Mouse (Mus musculus) MEL (cell line): ENCODE data around the gene Myl7. TPM values are rescaled to one million over a fixed set of nuclear protein-coding genes. Genes with fewer than 3 reads are reported as not detected.

Source experiments
- DNase-seq: peaks from one replicate; pipeline ENCODE4 v3.0.0; 2011; ENCODE audit warnings: low read depth, low spot score
- H3K27ac ChIP-seq: 2 replicates; pipeline ENCODE4 v1.5.1; 2012; ENCODE audit warnings: low read depth, mild to moderate bottlenecking, control low read depth, low read length, moderate library complexity; ENCODE audit not compliant: control insufficient read depth
- H3K27me3 ChIP-seq, 2 experiments: fragments of 150-350 bp in 1 of 2; sonication (generic) in 1 of 2; 2 replicates each; pipeline ENCODE4 v1.6.1; 2012; ENCODE audit warnings: low read length in 2 of 2, mild to moderate bottlenecking in 2 of 2, improper control_type of control experiment in 1 of 2, moderate library complexity in 1 of 2; ENCODE audit not compliant: insufficient read depth in 2 of 2, control insufficient read depth in 1 of 2
- H3K36me3 ChIP-seq, 2 experiments: 2 replicates each; pipeline ENCODE4 v1.6.1; 2012 to 2014; ENCODE audit warnings: low read length in 2 of 2, improper control_type of control experiment in 1 of 2, inconsistent platforms in 1 of 2, mild to moderate bottlenecking in 1 of 2; ENCODE audit not compliant: insufficient read depth in 2 of 2, control insufficient read depth in 1 of 2
- H3K4me1 ChIP-seq, 2 experiments: fragments of 150-350 bp in 1 of 2; sonication (generic) in 1 of 2; 2 replicates each; pipeline ENCODE4 v1.6.1; 2012; ENCODE audit warnings: low read length in 2 of 2, improper control_type of control experiment in 1 of 2, mild to moderate bottlenecking in 1 of 2; ENCODE audit not compliant: insufficient read depth in 2 of 2, control insufficient read depth in 1 of 2
- H3K4me3 ChIP-seq, 2 experiments: fragments of 150-350 bp in 1 of 2; sonication (generic) in 1 of 2; 2 replicates each; pipeline ENCODE4 v1.5.1; 2012; ENCODE audit warnings: low read depth in 2 of 2, low read length in 2 of 2, mild to moderate bottlenecking in 2 of 2, moderate library complexity in 2 of 2, control low read depth in 1 of 2, improper control_type of control experiment in 1 of 2; ENCODE audit not compliant: control insufficient read depth in 1 of 2, insufficient read depth in 1 of 2
- H3K79me2 ChIP-seq: 2 replicates; pipeline ENCODE4 v1.6.1; 2012; ENCODE audit warnings: mild to moderate bottlenecking, low read length, moderate library complexity; ENCODE audit not compliant: control insufficient read depth, poor library complexity, insufficient read depth
- H3K9ac ChIP-seq: 2 replicates; pipeline ENCODE4 v1.6.1; 2012; ENCODE audit warnings: low read depth, mild to moderate bottlenecking, control low read depth, low read length, moderate library complexity; ENCODE audit not compliant: control insufficient read depth, poor library complexity, severe bottlenecking
- H3K9me3 ChIP-seq: fragments of 150-350 bp; sonication (generic); replicated peaks from 2 replicates; pipeline ENCODE4 v1.6.1; 2012; ENCODE audit warnings: mild to moderate bottlenecking, low read length, improper control_type of control experiment, moderate library complexity; ENCODE audit not compliant: insufficient read depth
- BHLHE40 ChIP-seq: IDR thresholded peaks from 2 replicates; pipeline ENCODE4 v1.6.1; 2012; ENCODE audit warnings: low read depth, mild to moderate bottlenecking, inconsistent platforms, low read length, improper control_type of control experiment, borderline replicate concordance
- CHD1 ChIP-seq: IDR thresholded peaks from 2 replicates; pipeline ENCODE4 v1.6.1; 2012; ENCODE audit warnings: low read depth, mild to moderate bottlenecking, inconsistent platforms, low read length, improper control_type of control experiment
- CHD2 ChIP-seq: IDR thresholded peaks from 2 replicates; pipeline ENCODE4 v1.6.1; 2011; ENCODE audit warnings: low read length, improper control_type of control experiment
- E2F4 ChIP-seq: IDR thresholded peaks from 2 replicates; pipeline ENCODE4 v1.6.1; 2011; ENCODE audit warnings: low read depth, low read length, improper control_type of control experiment, borderline replicate concordance
- EP300 ChIP-seq, 2 experiments: IDR thresholded peaks; 2 replicates each; pipeline ENCODE4 v1.6.1; 2011; ENCODE audit warnings: improper control_type of control experiment in 2 of 2, low read length in 2 of 2, low read depth in 1 of 2, mild to moderate bottlenecking in 1 of 2
- ETS1 ChIP-seq: IDR thresholded peaks from 2 replicates; pipeline ENCODE4 v1.6.1; 2012; ENCODE audit warnings: low read depth, mild to moderate bottlenecking, inconsistent platforms, low read length, improper control_type of control experiment, moderate library complexity
- MAFK ChIP-seq: IDR thresholded peaks from 2 replicates; pipeline ENCODE4 v1.6.1; 2011; ENCODE audit warnings: low read depth, mild to moderate bottlenecking, low read length, improper control_type of control experiment, borderline replicate concordance
- MEF2A ChIP-seq: IDR thresholded peaks from 2 replicates; pipeline ENCODE4 v1.6.1; 2014; ENCODE audit warnings: low read depth, mild to moderate bottlenecking, inconsistent platforms, low read length, improper control_type of control experiment; ENCODE audit not compliant: poor library complexity, insufficient replicate concordance, severe bottlenecking; ENCODE audit errors: extremely low read depth
- MYC ChIP-seq: IDR thresholded peaks from 2 replicates; pipeline ENCODE4 v1.6.1; 2011; ENCODE audit warnings: low read depth, mild to moderate bottlenecking, low read length, improper control_type of control experiment, moderate library complexity
- NELFE ChIP-seq: IDR thresholded peaks from 2 replicates; pipeline ENCODE4 v1.6.1; 2011; ENCODE audit warnings: low read depth, low read length, improper control_type of control experiment
- POLR2A ChIP-seq, 2 experiments: IDR thresholded peaks; 2 replicates each; pipeline ENCODE4 v1.6.1; 2011 to 2012; ENCODE audit warnings: low read length in 2 of 2, mild to moderate bottlenecking in 2 of 2, control low read depth in 1 of 2, improper control_type of control experiment in 1 of 2, low read depth in 1 of 2, moderate library complexity in 1 of 2; ENCODE audit not compliant: control insufficient read depth in 1 of 2, insufficient read depth in 1 of 2, poor library complexity in 1 of 2
- POLR2AphosphoS2 ChIP-seq: IDR thresholded peaks from 2 replicates; pipeline ENCODE4 v1.6.1; 2011; ENCODE audit warnings: low read length, improper control_type of control experiment
- POLR2AphosphoS5 ChIP-seq: IDR thresholded peaks from 2 replicates; pipeline ENCODE4 v1.6.1; 2012; ENCODE audit warnings: low read depth, borderline replicate concordance, mild to moderate bottlenecking, inconsistent platforms, low read length, moderate library complexity, mixed read lengths
- RAD21 ChIP-seq: IDR thresholded peaks from 2 replicates; pipeline ENCODE4 v1.6.1; 2011; ENCODE audit warnings: mild to moderate bottlenecking, low read depth, low read length, improper control_type of control experiment
- RCOR1 ChIP-seq: IDR thresholded peaks from 2 replicates; pipeline ENCODE4 v1.6.1; 2012; ENCODE audit warnings: low read depth, mild to moderate bottlenecking, inconsistent platforms, low read length, improper control_type of control experiment
- TAL1 ChIP-seq: IDR thresholded peaks from 2 replicates; pipeline ENCODE4 v1.6.1; 2012; ENCODE audit warnings: mild to moderate bottlenecking, inconsistent platforms, low read length, moderate library complexity, mixed read lengths
- TBP ChIP-seq: IDR thresholded peaks from 2 replicates; pipeline ENCODE4 v1.8.0; 2011; ENCODE audit warnings: low read depth, low read length, improper control_type of control experiment
- USF1 ChIP-seq: IDR thresholded peaks from 2 replicates; pipeline ENCODE4 v1.6.1; 2014; ENCODE audit warnings: low read depth, mild to moderate bottlenecking, inconsistent platforms, low read length, improper control_type of control experiment, moderate library complexity
- ZNF384 ChIP-seq: IDR thresholded peaks from 2 replicates; pipeline ENCODE4 v1.6.1; 2012; ENCODE audit warnings: low read depth, mild to moderate bottlenecking, inconsistent platforms, low read length, improper control_type of control experiment
- polyA plus RNA-seq, 2 experiments: library from polyadenylated mRNA; stranded (reverse) in 1 of 2; unstranded in 1 of 2; fragments of >175 nt in 1 of 2; fragments of >200 nt in 1 of 2; gene quantifications; 2 replicates each; pipeline versions ENCODE4 v1.2.1 to v1.2.4; 2012; ENCODE audit warnings: low replicate concordance in 2 of 2, low read depth in 1 of 2; ENCODE audit not compliant: insufficient read length in 2 of 2, insufficient read depth in 1 of 2, missing spikeins in 1 of 2
- total RNA-seq: library from RNA; depleted of rRNA; stranded (reverse); fragments of 300-350 nt; gene quantifications from 2 replicates; pipeline ENCODE4 v1.2.3, GENCODE M21; 2012

Myl7 gene
- total and polyA plus RNA-seq, 3 experiments, result not detected

- H3K4me1 ChIP-seq, result peaks cover 2 to 7% of the 10 kb centered on the region in 2 experiments; a peak in 3 of 4 replicates
- no peaks in the 10 kb centered on the region for H3K79me2 ChIP-seq
- no peaks in the 10 kb centered on the region for H3K9me3 ChIP-seq
- no peak overlapping the region for H3K27ac ChIP-seq
- H3K9ac ChIP-seq, result no peak overlapping the region
- DNase-seq, result no peak
- TF ChIP-seq POLR2A (IDR thresholded peaks at IDR 0.05; ENCODE audit: control insufficient read depth in 1 of 2, insufficient read depth in 1 of 2, low read depth in 1 of 2, low read length in 2 of 2, poor library complexity in 1 of 2) (no peak), BHLHE40 (no peak), CHD2 (no peak), ZNF384 (no peak), POLR2AphosphoS5 (no peak), CHD1 (no peak), TAL1 (no peak), USF1 (no peak), ETS1 (no peak), MYC (no peak), RAD21 (no peak), MEF2A (no peak), EP300 (IDR thresholded peaks at IDR 0.05; ENCODE audit: low read depth in 1 of 2, low read length in 2 of 2) (no peak)
- peaks cover 0 to 4% of the 10 kb centered on the region in 2 experiments; a peak in 2 of 4 replicates for H3K36me3 ChIP-seq
- H3K4me3 ChIP-seq, result no peak overlapping the region
- peaks cover 0 to 3% of the 10 kb centered on the region in 2 experiments; a peak in 2 of 4 replicates for H3K27me3 ChIP-seq
These were observed 42.0 kb downstream of the Myl7 start for GRCm38 (mm10) chr11:5856479-5857130.

- Histone ChIP-seq H3K27ac (no peak overlapping the region), H3K9ac (no peak overlapping the region), H3K4me3 (no peak overlapping the region), H3K36me3 (peaks cover 0 to 4% of the 10 kb centered on the region in 2 experiments; a peak in 2 of 4 replicates), H3K27me3 (peaks cover 0 to 3% of the 10 kb centered on the region in 2 experiments; a peak in 2 of 4 replicates), H3K4me1 (peaks cover 2 to 14% of the 10 kb centered on the region in 2 experiments; a peak in 3 of 4 replicates), H3K79me2 (no peaks in the 10 kb centered on the region), H3K9me3 (no peaks in the 10 kb centered on the region)
- TF ChIP-seq ETS1 (no peak), RAD21 (no peak), POLR2AphosphoS2 (no peak), MEF2A (no peak), TBP (no peak), MAFK (no peak), ZNF384 (no peak), CHD2 (no peak), USF1 (no peak), RCOR1 (no peak), E2F4 (no peak), POLR2A (IDR thresholded peaks at IDR 0.05; ENCODE audit: control insufficient read depth in 1 of 2, insufficient read depth in 1 of 2, low read depth in 1 of 2, low read length in 2 of 2, poor library complexity in 1 of 2) (no peak), NELFE (no peak), CHD1 (no peak)
- DNase-seq, result no peak
These were observed 42.7 kb downstream of the Myl7 start for GRCm38 (mm10) chr11:5855902-5856301.
